Mouse (Mus musculus): ENCODE measurements around the gene Col19a1.

Gene Col19a1

GRCm38 (mm10) chr1:24225825-24226526 lies 361.3 kb downstream of the Col19a1 start:
- DNase-seq, result no peak

GRCm38 (mm10) chr1:24222981-24223612 lies 364.2 kb downstream of the Col19a1 start:
- no peak for DNase-seq

- no peak for DNase-seq
These were observed 365.0 kb downstream of the Col19a1 start for GRCm38 (mm10) chr1:24222231-24222630.

GRCm38 (mm10) chr1:24219041-24219440 lies 368.2 kb downstream of the Col19a1 start:
- DNase-seq, result no peak
